38 mouse cellular contexts compared by ENCODE assay signal in genomic region chr1:192214666-192215065, GRCm38 (mm10). TPM values are rescaled to one million over a fixed set of nuclear protein-coding genes. Genes with fewer than 3 reads are reported as not detected.
"Had no signal": no experiment of that assay in that cellular context is flagged by ENCODE, and none has a peak within 500 bp of the region (broad histone marks: within the 10 kb centered on the region; RNA-seq: fewer than 3 reads in every experiment).

No protein-coding gene starts in this region.

- H3K27ac ChIP-seq: limb, embryonic 12.5 days; limb, embryonic 13.5 days; limb, embryonic 15.5 days; liver, embryonic 12.5 days; liver, embryonic 13.5 days; liver, embryonic 14.5 days; liver, embryonic 15.5 days; lung, embryonic 15.5 days; macrophage; midbrain, embryonic 10.5 days; midbrain, embryonic 12.5 days; midbrain, embryonic 13.5 days; midbrain, embryonic 15.5 days; neural tube, embryonic 12.5 days; neural tube, embryonic 13.5 days had no signal

- H3K27me3 ChIP-seq: limb, embryonic 12.5 days; limb, embryonic 13.5 days; limb, embryonic 15.5 days; liver, embryonic 12.5 days; liver, embryonic 13.5 days; liver, embryonic 15.5 days; lung, embryonic 15.5 days; midbrain, embryonic 12.5 days; midbrain, embryonic 13.5 days; midbrain, embryonic 15.5 days; neural tube, embryonic 12.5 days; neural tube, embryonic 13.5 days had no signal

- H3K9ac ChIP-seq: limb, embryonic 12.5 days; limb, embryonic 13.5 days; limb, embryonic 15.5 days; liver, embryonic 12.5 days; liver, embryonic 13.5 days; liver, embryonic 14.5 days; liver, embryonic 15.5 days; liver, postnatal 0 days; lung, embryonic 14.5 days; lung, embryonic 15.5 days; midbrain, embryonic 12.5 days; midbrain, embryonic 13.5 days; midbrain, embryonic 15.5 days; neural tube, embryonic 12.5 days; neural tube, embryonic 13.5 days had no signal

- ATAC-seq: liver, embryonic 12.5 days; liver, postnatal 0 days; lung, postnatal 0 days; midbrain, embryonic 13.5 days; midbrain, embryonic 15.5 days; midbrain, embryonic 16.5 days had no signal

- H3K4me2 ChIP-seq: limb, embryonic 12.5 days; limb, embryonic 13.5 days; limb, embryonic 15.5 days; liver, embryonic 11.5 days; liver, embryonic 12.5 days; liver, embryonic 13.5 days; liver, embryonic 15.5 days; lung, embryonic 14.5 days; lung, embryonic 15.5 days; midbrain, embryonic 11.5 days; midbrain, embryonic 12.5 days; midbrain, embryonic 13.5 days; midbrain, embryonic 15.5 days; neural tube, embryonic 12.5 days; neural tube, embryonic 13.5 days had no signal

- H3K4me3 ChIP-seq: limb, embryonic 12.5 days; limb, embryonic 13.5 days; limb, embryonic 15.5 days; liver, embryonic 12.5 days; liver, embryonic 13.5 days; liver, embryonic 15.5 days; lung, embryonic 15.5 days; megakaryocyte, embryonic 14.5 days; midbrain, embryonic 10.5 days; midbrain, embryonic 12.5 days; midbrain, embryonic 13.5 days; midbrain, embryonic 15.5 days; myocyte; neural tube, embryonic 12.5 days; neural tube, embryonic 13.5 days had no signal

- DNase-seq: left cerebral cortex, postnatal 4 days; liver; liver, embryonic 13.5 days; liver, postnatal 0 days; lung, adult 18-20 months; lung, adult 2 months; lung, embryonic 14.5 days; lung, postnatal 10 days; lung, postnatal 14 days; lung, postnatal 36 days; lung, postnatal 4 days; midbrain, embryonic 14.5 days had no signal

- H3K4me1 ChIP-seq: limb, embryonic 12.5 days; limb, embryonic 13.5 days; limb, embryonic 15.5 days; liver, embryonic 12.5 days; liver, embryonic 13.5 days; liver, embryonic 15.5 days; lung, embryonic 15.5 days; megakaryocyte, embryonic 14.5 days; midbrain, embryonic 10.5 days; midbrain, embryonic 12.5 days; midbrain, embryonic 13.5 days; midbrain, embryonic 15.5 days; neural tube, embryonic 12.5 days; neural tube, embryonic 13.5 days had no signal

- H3K9me3 ChIP-seq: limb, embryonic 12.5 days; limb, embryonic 15.5 days; liver, embryonic 12.5 days; liver, embryonic 13.5 days; liver, embryonic 15.5 days; lung, embryonic 15.5 days; midbrain, embryonic 10.5 days; midbrain, embryonic 12.5 days; midbrain, embryonic 13.5 days; midbrain, embryonic 15.5 days; neural tube, embryonic 13.5 days had no signal

- H3K36me3 ChIP-seq: limb, embryonic 12.5 days; limb, embryonic 13.5 days; limb, embryonic 15.5 days; liver, embryonic 12.5 days; liver, embryonic 13.5 days; liver, embryonic 15.5 days; lung, embryonic 15.5 days; midbrain, embryonic 10.5 days; midbrain, embryonic 12.5 days; midbrain, embryonic 13.5 days; midbrain, embryonic 15.5 days; neural tube, embryonic 12.5 days; neural tube, embryonic 13.5 days had no signal

RNA-seq across cellular contexts. Expression of gene Kcnh1, which starts 24.1 kb away (rescaled TPM):
- total RNA-seq: liver, adult 2 months; megakaryocyte progenitor cell, adult 5-6 weeks; megakaryocyte, adult 5-6 weeks; megakaryocyte-erythroid progenitor cell, adult 5-6 weeks; monocyte, adult 5-6 weeks had no signal
- polyA plus RNA-seq: liver, adult 2 months; liver, embryonic 12.5 days; liver, embryonic 15.5 days; liver, embryonic 16.5 days; liver, postnatal 0 days; macrophage had no signal
